Mouse (Mus musculus) megakaryocyte, embryonic 14.5 days (primary cell): Measurements from ENCODE around the gene Nrxn1. TPM values are rescaled to one million over a fixed set of nuclear protein-coding genes. Genes with fewer than 3 reads are reported as not detected.

ENCODE experiments used
- H3K27me3 ChIP-seq: replicated peaks from 2 replicates; pipeline ENCODE3; 2012; ENCODE audit warnings: inconsistent platforms
- H3K36me3 ChIP-seq: replicated peaks from 2 replicates; pipeline ENCODE3; 2012; ENCODE audit warnings: low read length, inconsistent platforms, mixed read lengths
- H3K4me1 ChIP-seq: 2 replicates; pipeline ENCODE4 v1.6.1; 2012; ENCODE audit warnings: inconsistent platforms
- H3K4me3 ChIP-seq: replicated peaks from 2 replicates; pipeline ENCODE3; 2012; ENCODE audit warnings: moderate library complexity, mild to moderate bottlenecking, inconsistent platforms
- H3K9me3 ChIP-seq: 2 replicates; pipeline ENCODE4 v1.6.1; 2012; ENCODE audit warnings: inconsistent platforms
- FLI1 ChIP-seq: IDR thresholded peaks from 2 replicates; pipeline ENCODE4 v1.6.1; 2012; ENCODE audit warnings: low read length, inconsistent platforms, mixed read lengths
- GATA1 ChIP-seq: IDR thresholded peaks from 3 replicates; pipeline ENCODE4 v1.6.1; 2012; ENCODE audit warnings: mixed read lengths, low read length, inconsistent platforms, borderline replicate concordance
- polyA plus RNA-seq: library from polyadenylated mRNA; stranded (reverse); fragments of >175 nt; gene quantifications from 2 replicates; pipeline ENCODE4 v1.2.3, GENCODE M21; 2012; ENCODE audit warnings: low replicate concordance; ENCODE audit not compliant: insufficient read depth

The Nrxn1 gene
- polyA plus RNA-seq, 1 experiment, result not detected

DNA sequence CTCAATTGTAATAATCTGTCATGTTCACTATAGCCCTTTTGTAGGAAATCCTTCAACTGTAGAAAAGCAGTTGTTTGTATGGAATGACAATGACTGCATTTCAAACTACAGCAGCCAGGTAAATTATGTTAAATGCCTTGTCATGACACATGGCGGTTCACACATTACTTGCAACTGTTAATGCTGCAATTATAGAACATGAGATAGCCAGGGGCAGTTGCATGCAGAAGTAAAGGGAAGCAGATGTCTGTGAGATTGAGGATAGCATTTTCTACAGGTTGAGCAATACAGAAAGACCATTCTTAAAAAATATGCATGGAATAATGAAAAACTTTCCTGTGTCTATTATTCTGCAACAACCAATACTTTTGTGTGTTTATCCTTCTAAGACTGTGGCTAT is 98.6 kb downstream of the Nrxn1 start:
- no peaks in the 10 kb centered on the region for H3K9me3 ChIP-seq
- no peaks in the 10 kb centered on the region for H3K27me3 ChIP-seq
- peaks cover 5% of the 10 kb centered on the region for H3K4me1 ChIP-seq
- H3K36me3 ChIP-seq, result no peaks in the 10 kb centered on the region
- TF ChIP-seq FLI1, result no peak
- no peak for TF ChIP-seq GATA1
- no peak overlapping the region for H3K4me3 ChIP-seq

DNA sequence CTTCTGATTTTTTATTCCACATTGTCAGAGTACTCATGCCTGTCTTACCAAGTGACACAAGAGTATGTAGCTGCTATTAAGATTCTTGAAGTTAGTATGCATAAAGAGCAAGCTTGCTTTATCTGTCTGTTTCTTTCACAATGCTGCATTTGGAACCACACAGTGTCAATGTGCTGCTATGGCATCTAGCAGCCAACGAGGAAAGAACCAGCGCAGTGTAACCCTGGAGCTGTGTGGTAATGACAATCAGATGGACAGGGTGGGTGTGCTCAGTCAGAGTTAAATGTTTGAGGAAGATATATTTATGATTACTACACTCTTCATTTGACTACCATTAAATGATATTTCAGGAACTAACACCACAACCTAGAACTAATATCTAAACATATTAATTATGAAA is 102.1 kb downstream of the Nrxn1 start:
- Histone ChIP-seq H3K4me3 (no peak overlapping the region), H3K27me3 (no peaks in the 10 kb centered on the region), H3K4me1 (peaks cover 4% of the 10 kb centered on the region), H3K9me3 (no peaks in the 10 kb centered on the region), H3K36me3 (no peaks in the 10 kb centered on the region)
- TF ChIP-seq FLI1 (no peak), GATA1 (no peak)

DNA sequence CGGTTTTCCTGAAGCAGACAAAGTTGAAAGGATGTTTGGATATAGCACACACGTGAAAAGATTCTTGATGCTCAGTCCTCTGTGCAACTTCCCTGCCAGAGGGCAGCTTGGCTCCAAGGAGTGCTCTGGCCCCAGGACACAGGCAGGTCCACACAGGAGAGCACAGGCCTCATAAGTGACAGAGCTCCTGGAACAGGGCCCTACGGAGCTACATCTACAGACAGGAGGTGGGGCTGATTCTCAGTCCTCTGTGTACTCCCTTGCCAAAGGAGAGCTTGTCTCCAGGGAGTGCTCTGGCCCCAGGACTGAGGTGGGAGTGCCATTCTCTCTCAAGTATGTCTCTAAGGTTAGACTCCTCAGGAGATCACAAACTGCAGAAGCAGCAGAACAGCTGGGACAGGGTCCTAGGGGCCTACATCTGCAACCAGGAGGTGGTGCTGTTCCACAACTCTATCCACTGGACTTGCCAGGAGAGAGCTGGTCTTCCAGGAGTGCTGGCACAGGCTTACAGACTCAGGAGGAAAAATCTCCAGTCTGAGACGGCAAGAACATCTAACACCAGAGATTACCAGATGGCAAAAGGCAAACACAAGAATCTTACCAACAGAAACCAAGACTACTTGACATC is 129.9 kb downstream of the Nrxn1 start:
- no peaks in the 10 kb centered on the region for H3K27me3 ChIP-seq
- no peaks in the 10 kb centered on the region for H3K9me3 ChIP-seq
- no peak for TF ChIP-seq GATA1
- H3K4me3 ChIP-seq, result no peak overlapping the region
- H3K4me1 ChIP-seq, result no peaks in the 10 kb centered on the region
- H3K36me3 ChIP-seq, result no peaks in the 10 kb centered on the region

DNA sequence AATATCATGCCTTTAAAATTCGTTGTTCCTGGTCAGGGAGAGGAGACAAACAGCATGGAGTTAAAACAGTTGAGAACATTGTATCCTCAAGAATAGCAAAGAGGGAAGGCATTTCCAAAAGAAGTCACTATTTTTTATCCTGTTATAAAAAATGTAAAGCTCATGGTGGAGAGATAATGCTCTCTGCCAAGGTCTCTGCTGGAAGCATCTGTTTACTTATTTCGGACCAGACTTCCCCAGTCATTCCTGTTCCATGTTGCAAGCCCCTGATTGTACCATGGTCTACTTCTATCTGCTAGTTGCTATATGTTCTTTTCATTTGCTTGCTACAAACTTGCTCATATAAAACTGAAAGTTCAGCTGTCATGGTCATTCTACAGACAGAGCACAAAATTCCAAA is 137.7 kb downstream of the Nrxn1 start:
- no peaks in the 10 kb centered on the region for H3K36me3 ChIP-seq
- H3K27me3 ChIP-seq, result no peaks in the 10 kb centered on the region
- H3K4me1 ChIP-seq, result no peaks in the 10 kb centered on the region
- H3K9me3 ChIP-seq, result no peaks in the 10 kb centered on the region
- TF ChIP-seq FLI1 (no peak), GATA1 (no peak)
- H3K4me3 ChIP-seq, result no peak overlapping the region

DNA sequence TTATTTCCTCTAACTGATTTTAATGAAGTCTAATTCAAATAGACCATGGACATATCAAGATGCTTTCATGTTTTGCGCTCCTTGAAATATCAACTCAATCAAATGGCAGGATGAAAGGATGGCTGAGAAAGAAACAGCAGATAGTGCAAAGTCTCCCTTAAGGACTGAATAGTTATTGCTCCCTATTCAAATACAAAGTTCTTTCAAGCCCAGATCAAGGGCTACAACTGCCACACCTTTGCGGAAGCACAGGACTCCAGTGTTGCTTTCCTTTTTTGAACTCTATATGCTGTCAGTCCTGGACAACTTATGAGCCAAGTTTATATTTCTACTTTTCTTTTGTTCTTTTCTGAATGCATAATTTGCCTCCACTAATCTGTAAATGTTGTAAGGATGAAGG is 157.9 kb downstream of the Nrxn1 start:
- no peaks in the 10 kb centered on the region for H3K4me1 ChIP-seq
- no peaks in the 10 kb centered on the region for H3K27me3 ChIP-seq
- no peak overlapping the region for H3K4me3 ChIP-seq
- H3K36me3 ChIP-seq, result no peaks in the 10 kb centered on the region
- H3K9me3 ChIP-seq, result no peaks in the 10 kb centered on the region; the same call in 1 of the 2 replicates
- TF ChIP-seq GATA1, result no peak
- no peak for TF ChIP-seq FLI1

DNA sequence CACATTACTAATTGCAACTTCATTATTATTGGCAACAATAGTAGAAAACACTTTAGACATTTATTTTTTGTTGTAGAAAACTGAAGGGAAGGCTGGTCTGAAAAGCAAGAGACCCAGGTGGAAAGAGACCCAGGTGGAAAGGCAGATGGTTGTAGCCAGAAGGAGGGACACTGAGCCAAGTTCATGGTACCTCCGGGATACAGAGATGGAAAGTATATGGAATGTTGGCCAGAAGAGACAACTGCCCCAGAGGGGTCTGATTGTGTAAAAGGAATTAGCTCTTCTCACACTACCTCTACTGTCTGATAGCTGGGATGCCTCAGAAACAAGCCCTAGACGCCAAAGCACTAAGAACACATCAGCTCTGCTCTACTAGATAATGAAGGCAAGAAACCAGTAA is 179.6 kb downstream of the Nrxn1 start:
- H3K27me3 ChIP-seq, result no peaks in the 10 kb centered on the region
- H3K4me3 ChIP-seq, result no peak overlapping the region
- no peaks in the 10 kb centered on the region for H3K36me3 ChIP-seq

DNA sequence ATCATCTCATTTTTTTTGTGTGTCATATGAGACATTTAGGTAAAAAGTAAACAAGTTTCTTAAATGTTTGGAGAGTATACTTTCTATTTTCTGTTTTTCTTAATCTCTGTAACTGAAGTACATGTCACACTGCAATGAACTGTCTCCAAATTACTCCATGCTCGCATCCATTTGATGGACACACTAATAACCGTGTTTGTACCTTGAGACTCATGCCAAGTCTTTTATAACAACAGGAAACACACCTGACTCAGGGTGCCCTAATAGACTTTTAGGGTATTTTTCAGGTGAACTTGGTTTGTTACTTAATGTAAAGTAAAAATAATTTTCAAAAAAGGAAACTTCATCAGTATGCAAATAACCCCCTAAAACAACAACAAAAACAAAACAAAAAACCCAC is 180.1 kb downstream of the Nrxn1 start:
- Histone ChIP-seq H3K36me3 (no peaks in the 10 kb centered on the region), H3K4me3 (no peak overlapping the region), H3K9me3 (no peaks in the 10 kb centered on the region), H3K4me1 (no peaks in the 10 kb centered on the region), H3K27me3 (no peaks in the 10 kb centered on the region)
- no peak for TF ChIP-seq FLI1

More for the DNA sequence above, 179.6 kb downstream of the Nrxn1 start:
- Histone ChIP-seq H3K4me1 (no peaks in the 10 kb centered on the region), H3K9me3 (no peaks in the 10 kb centered on the region)
- TF ChIP-seq GATA1 (no peak), FLI1 (no peak)

DNA sequence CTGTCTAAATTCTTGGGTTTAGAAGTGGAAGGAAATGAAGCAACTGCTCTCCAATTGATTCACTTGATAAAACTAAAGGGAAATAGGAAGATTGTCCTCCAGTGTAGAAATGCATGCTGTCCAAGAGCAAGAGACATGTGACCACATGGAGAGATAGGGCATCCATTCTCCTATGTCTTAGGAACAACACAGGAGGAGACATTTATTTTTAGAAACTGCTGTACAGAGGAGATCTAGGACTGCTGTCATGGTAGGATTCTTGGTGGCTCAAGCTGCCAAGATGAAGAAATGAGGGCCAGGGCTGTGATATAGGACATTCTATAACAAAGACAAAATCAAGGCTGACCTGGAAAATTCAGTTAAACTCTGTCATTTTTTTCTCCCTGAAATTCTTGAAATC is 180.5 kb downstream of the Nrxn1 start:
- TF ChIP-seq GATA1 (no peak), FLI1 (no peak)
- H3K4me3 ChIP-seq, result no peak overlapping the region
- no peaks in the 10 kb centered on the region for H3K36me3 ChIP-seq
- H3K27me3 ChIP-seq, result no peaks in the 10 kb centered on the region
- H3K4me1 ChIP-seq, result no peaks in the 10 kb centered on the region
- H3K9me3 ChIP-seq, result no peaks in the 10 kb centered on the region

DNA sequence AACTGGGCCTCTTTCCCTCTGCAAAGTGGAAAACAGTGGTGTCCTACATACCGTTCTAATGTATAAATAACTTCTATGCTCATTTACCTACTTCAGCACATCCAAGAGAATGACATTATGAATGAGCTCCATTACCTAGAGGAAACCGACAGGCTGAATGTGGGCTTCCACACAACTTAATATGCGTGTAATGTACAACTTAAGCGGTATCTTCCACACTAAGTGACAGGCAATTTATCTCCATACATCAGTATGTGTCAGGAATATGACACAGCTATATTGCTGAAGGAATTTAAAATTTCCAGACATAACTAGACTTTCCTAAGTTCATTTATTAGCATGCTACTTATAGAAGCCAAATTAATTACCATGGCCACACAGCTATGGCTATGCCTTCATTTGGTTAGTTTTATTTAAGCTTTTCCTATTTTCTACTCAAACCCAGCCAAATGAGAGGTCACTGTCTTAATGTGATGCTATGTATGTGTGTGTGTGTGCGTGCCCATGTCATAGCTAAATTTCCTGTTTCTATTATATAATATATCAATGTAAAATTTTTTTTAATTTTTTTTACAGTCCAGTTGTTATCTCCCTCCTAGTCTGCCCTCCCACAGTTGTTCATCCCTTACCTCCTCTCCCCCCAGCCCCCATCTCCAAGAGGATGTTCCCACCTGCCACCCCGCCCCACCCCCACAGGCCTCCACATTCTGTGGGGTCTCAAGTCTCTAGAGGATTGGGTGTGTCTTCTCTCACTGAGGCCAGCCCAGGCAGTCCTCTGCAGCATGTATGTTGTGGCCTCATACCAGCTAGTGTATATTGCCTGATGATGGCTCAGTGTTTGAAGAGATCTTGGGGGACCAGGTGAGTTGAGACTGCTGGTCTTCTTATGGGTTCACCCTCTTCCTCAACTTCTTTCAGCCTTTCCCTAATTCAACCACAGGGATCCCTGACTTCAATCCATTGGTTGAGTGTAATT is 186.5 kb downstream of the Nrxn1 start:
- TF ChIP-seq FLI1, result no peak
- no peak for TF ChIP-seq GATA1
- H3K4me1 ChIP-seq, result no peaks in the 10 kb centered on the region

DNA sequence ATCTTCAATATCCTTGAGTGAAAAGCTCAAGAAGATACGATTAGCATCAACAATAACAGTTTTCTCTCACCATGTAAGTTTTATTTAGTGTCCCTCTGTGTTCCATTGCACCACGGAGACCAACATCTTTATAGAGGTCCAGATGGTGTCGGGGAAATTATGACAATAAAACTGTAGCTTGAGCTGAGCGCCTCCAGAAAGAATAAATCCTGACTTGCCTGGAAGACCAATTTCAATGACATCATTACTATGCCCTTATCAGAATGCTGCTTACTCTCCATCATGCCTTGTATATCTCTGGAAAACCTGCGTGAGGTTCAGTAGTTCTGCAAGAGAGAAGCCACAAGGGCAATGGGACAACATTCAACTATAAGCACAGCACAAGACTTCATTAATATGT is 187.7 kb downstream of the Nrxn1 start:
- TF ChIP-seq FLI1 (no peak), GATA1 (no peak)
- H3K4me1 ChIP-seq, result no peaks in the 10 kb centered on the region
- H3K9me3 ChIP-seq, result no peaks in the 10 kb centered on the region
- no peaks in the 10 kb centered on the region for H3K27me3 ChIP-seq
- H3K36me3 ChIP-seq, result no peaks in the 10 kb centered on the region
- no peak overlapping the region for H3K4me3 ChIP-seq

More for the DNA sequence above, 186.5 kb downstream of the Nrxn1 start:
- no peaks in the 10 kb centered on the region for H3K36me3 ChIP-seq
- no peaks in the 10 kb centered on the region for H3K27me3 ChIP-seq
- H3K4me3 ChIP-seq, result no peak overlapping the region
- no peaks in the 10 kb centered on the region for H3K9me3 ChIP-seq
